Mouse (Mus musculus) heart, adult 9 months (tissue): ENCODE results near the gene Lyzl4.

Experiments
- DNase-seq, 2 experiments: peaks; one replicate each; pipeline ENCODE4 v3.0.0; 2022; ENCODE audit warnings: low spot score in 2 of 2

The Lyzl4 gene

DNA sequence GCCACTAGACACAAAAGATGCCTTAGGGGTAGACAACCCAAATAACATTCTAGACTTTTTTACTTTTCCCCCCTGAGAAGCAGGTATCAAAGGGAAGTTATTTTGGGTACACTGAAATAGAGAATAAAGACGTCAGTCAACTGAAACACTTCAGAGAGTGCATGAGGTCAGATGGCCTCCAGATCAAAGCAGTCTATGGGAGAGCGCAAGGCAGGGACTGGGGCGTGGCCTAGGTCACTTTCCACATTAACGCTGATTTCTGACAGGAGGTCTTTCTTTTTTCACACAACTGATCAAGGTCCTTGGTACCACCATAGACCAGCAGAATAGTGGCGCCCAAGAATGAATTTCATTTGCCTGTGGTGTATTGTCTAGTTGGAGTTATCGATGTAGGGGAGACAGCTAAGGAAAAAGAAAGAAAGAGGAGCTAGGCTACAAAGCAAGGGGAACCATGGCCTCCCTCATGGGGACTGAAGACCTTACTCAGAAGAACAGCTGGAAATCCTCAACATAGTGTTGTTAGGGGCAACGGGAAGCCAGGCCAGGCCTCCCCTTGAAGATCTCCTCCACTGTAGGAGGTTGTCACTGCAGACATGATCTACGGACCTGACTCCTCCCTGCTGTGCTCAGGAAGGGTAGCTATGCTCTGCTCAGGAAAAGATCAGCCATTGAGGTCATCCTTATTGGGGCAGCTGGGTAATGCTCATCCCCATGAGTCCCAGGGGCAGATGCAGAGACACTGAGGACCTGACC is 113.1 kb downstream of the Lyzl4 start:
- no peak for DNase-seq
